Mouse (Mus musculus): ENCODE measurements around the gene Slc8b1.

DNA sequence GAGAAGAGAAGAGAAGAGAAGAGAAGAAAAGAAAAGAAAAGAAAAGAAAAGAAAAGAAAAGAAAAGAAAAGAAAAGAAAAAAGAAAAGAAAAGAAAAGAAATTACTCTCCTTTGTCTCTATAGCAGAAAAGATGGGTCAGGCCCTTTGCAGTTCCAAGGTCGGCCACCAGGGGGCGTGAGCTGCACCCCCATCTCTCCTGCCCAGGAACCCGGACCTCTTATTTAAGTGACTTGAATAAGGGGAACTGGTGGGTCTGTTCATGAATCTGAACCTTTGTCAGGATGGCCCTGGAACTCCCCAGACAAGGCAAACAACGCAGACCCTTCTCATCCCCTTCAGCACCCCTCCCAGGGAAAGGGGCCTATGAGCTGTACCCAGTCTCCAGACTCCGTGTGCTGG, 45.9 kb upstream of the Slc8b1 start:
- TF ChIP-seq POLR2A (IDR thresholded peaks at IDR 0.05; ENCODE audit: control insufficient read depth, low read depth, low read length) (no peak), CTCF (IDR thresholded peaks at IDR 0.05; ENCODE audit: control insufficient read depth, insufficient read depth, insufficient replicate concordance, low read depth, low read length) (peak; percentile 91)

All from testis, adult 2 months (tissue).